Mouse (Mus musculus): ENCODE measurements around the gene Arhgef7. TPM values are rescaled to one million over a fixed set of nuclear protein-coding genes. Genes with fewer than 3 reads are reported as not detected.

Arhgef7 gene
- polyA plus RNA-seq, 1 experiment from 2014 or later, result 50.1 TPM

GRCm38 (mm10) chr8:11700060-11701032, 27.2 kb upstream of the Arhgef7 start:
- H3K9me3 ChIP-seq, result no peaks in the 10 kb centered on the region
- no peak for ATAC-seq (ENCODE audit: insufficient number of reproducible peaks, low FRiP score, low TSS enrichment, low read depth)
- H3K27me3 ChIP-seq, result 0 out of 2 replicates have a peak, but pooled peaks cover 7% of the 10 kb centered on the region
- H3K36me3 ChIP-seq, result no peaks in the 10 kb centered on the region
- H3K4me2 ChIP-seq, result peak overlapping the region; percentile 39
- H3K27ac ChIP-seq, result no peak overlapping the region
- 0 out of 2 replicates have a peak overlapping the region, but pooled peaks have one; percentile 7 for H3K9ac ChIP-seq
- WGBS, result 35% methylated on average over 26 of the region's 26 CpGs
- H3K4me1 ChIP-seq, result no peaks in the 10 kb centered on the region
- H3K4me3 ChIP-seq, result peak overlapping the region; percentile 12

- Histone ChIP-seq H3K27ac (no peak within 1 kb of the TSS), H3K9ac (0 out of 2 replicates have a peak within 1 kb of the TSS, but pooled peaks have one; percentile 7), H3K9me3 (no peaks in the 10 kb centered on the region), H3K36me3 (no peaks in the 10 kb centered on the region), H3K4me2 (peak within 1 kb of the TSS; percentile 39), H3K4me3 (peak within 1 kb of the TSS; percentile 12), H3K27me3 (0 out of 2 replicates have a peak, but pooled peaks cover 7% of the 10 kb centered on the region), H3K4me1 (no peaks in the 10 kb centered on the region)
- 64% methylated on average over 6 of the region's 6 CpGs for WGBS
- ATAC-seq (ENCODE audit: insufficient number of reproducible peaks, low FRiP score, low TSS enrichment, low read depth), result no peak
Observed at GRCm38 (mm10) chr8:11701033-11701362, 26.5 kb upstream of the Arhgef7 start, which contains the start of gene 1700016D06Rik. TSS of gene 1700016D06Rik (minus strand) at chr8:11701063.

- no peak for ATAC-seq (ENCODE audit: insufficient number of reproducible peaks, low FRiP score, low TSS enrichment, low read depth)
- no peak overlapping the region for H3K4me3 ChIP-seq
- no peaks in the 10 kb centered on the region for H3K4me1 ChIP-seq
- no peak overlapping the region for H3K27ac ChIP-seq
- H3K9me3 ChIP-seq, result no peaks in the 10 kb centered on the region
- 76% methylated on average over 6 of the region's 6 CpGs for WGBS
- 0 out of 2 replicates have a peak, but pooled peaks cover 7% of the 10 kb centered on the region for H3K27me3 ChIP-seq
- no peaks in the 10 kb centered on the region for H3K36me3 ChIP-seq
- no peak overlapping the region for H3K4me2 ChIP-seq
- no peak overlapping the region for H3K9ac ChIP-seq
Observed at GRCm38 (mm10) chr8:11701428-11701827, 26.1 kb upstream of the Arhgef7 start.

- Histone ChIP-seq H3K4me1 (peaks cover 4% of the 10 kb centered on the region; the same call in 1 of the 2 replicates), H3K27me3 (0 out of 2 replicates have a peak, but pooled peaks cover 7% of the 10 kb centered on the region), H3K36me3 (no peaks in the 10 kb centered on the region), H3K9ac (no peak overlapping the region), H3K4me3 (no peak overlapping the region), H3K27ac (no peak overlapping the region), H3K9me3 (no peaks in the 10 kb centered on the region), H3K4me2 (no peak overlapping the region)
- 87% methylated on average over 5 of the region's 5 CpGs for WGBS
- ATAC-seq (ENCODE audit: insufficient number of reproducible peaks, low FRiP score, low TSS enrichment, low read depth), result no peak
Observed at GRCm38 (mm10) chr8:11703789-11704188, 23.7 kb upstream of the Arhgef7 start.

- ATAC-seq (ENCODE audit: insufficient number of reproducible peaks, low FRiP score, low TSS enrichment, low read depth), result no peak
- Histone ChIP-seq H3K36me3 (no peaks in the 10 kb centered on the region), H3K9ac (no peak overlapping the region), H3K27ac (no peak overlapping the region), H3K4me3 (no peak overlapping the region), H3K4me1 (peaks cover 4% of the 10 kb centered on the region; the same call in 1 of the 2 replicates), H3K9me3 (no peaks in the 10 kb centered on the region), H3K27me3 (0 out of 2 replicates have a peak, but pooled peaks cover 7% of the 10 kb centered on the region), H3K4me2 (no peak overlapping the region)
- WGBS, result 63% methylated on average over 6 of the region's 6 CpGs
Observed at GRCm38 (mm10) chr8:11704716-11705420, 22.7 kb upstream of the Arhgef7 start.

- Histone ChIP-seq H3K4me3 (no peak overlapping the region), H3K36me3 (no peaks in the 10 kb centered on the region), H3K27me3 (0 out of 2 replicates have a peak, but pooled peaks cover 7% of the 10 kb centered on the region), H3K4me2 (no peak overlapping the region), H3K9me3 (no peaks in the 10 kb centered on the region), H3K9ac (no peak overlapping the region), H3K27ac (peak overlapping the region; percentile 24), H3K4me1 (peaks cover 4% of the 10 kb centered on the region; the same call in 1 of the 2 replicates)
- ATAC-seq (ENCODE audit: insufficient number of reproducible peaks, low FRiP score, low TSS enrichment, low read depth), result no peak; the same call in 1 of the 2 replicates
- WGBS, result 67% methylated on average over 12 of the region's 12 CpGs
Observed at GRCm38 (mm10) chr8:11705818-11706217, 21.7 kb upstream of the Arhgef7 start.

- H3K4me2 ChIP-seq, result no peak overlapping the region
- no peaks in the 10 kb centered on the region for H3K9me3 ChIP-seq
- no peak overlapping the region for H3K9ac ChIP-seq
- no peak for ATAC-seq (ENCODE audit: insufficient number of reproducible peaks, low FRiP score, low TSS enrichment, low read depth)
- no peaks in the 10 kb centered on the region for H3K36me3 ChIP-seq
- H3K27ac ChIP-seq, result no peak overlapping the region
- WGBS, result 21% methylated on average over 3 of the region's 3 CpGs
- no peaks in the 10 kb centered on the region for H3K27me3 ChIP-seq
- H3K4me3 ChIP-seq, result no peak overlapping the region
- peaks cover 4% of the 10 kb centered on the region; the same call in 1 of the 2 replicates for H3K4me1 ChIP-seq
Observed at GRCm38 (mm10) chr8:11707701-11708100, 19.8 kb upstream of the Arhgef7 start.

GRCm38 (mm10) chr8:11708815-11709214, 18.7 kb upstream of the Arhgef7 start:
- Histone ChIP-seq H3K4me3 (no peak overlapping the region), H3K4me2 (no peak overlapping the region), H3K36me3 (no peaks in the 10 kb centered on the region), H3K27me3 (no peaks in the 10 kb centered on the region), H3K9me3 (no peaks in the 10 kb centered on the region), H3K27ac (no peak overlapping the region), H3K9ac (no peak overlapping the region), H3K4me1 (peaks cover 4% of the 10 kb centered on the region; the same call in 1 of the 2 replicates)
- no peak for ATAC-seq (ENCODE audit: insufficient number of reproducible peaks, low FRiP score, low TSS enrichment, low read depth)
- WGBS, result 65% methylated on average over 2 of the region's 2 CpGs

- H3K27ac ChIP-seq, result no peak overlapping the region
- H3K4me1 ChIP-seq, result peaks cover 4% of the 10 kb centered on the region; the same call in 1 of the 2 replicates
- no peak for ATAC-seq (ENCODE audit: insufficient number of reproducible peaks, low FRiP score, low TSS enrichment, low read depth)
- no peaks in the 10 kb centered on the region for H3K9me3 ChIP-seq
- no peak overlapping the region for H3K4me2 ChIP-seq
- WGBS, result 82% methylated on average over 3 of the region's 3 CpGs
- H3K27me3 ChIP-seq, result no peaks in the 10 kb centered on the region
- no peak overlapping the region for H3K9ac ChIP-seq
- no peaks in the 10 kb centered on the region for H3K36me3 ChIP-seq
- H3K4me3 ChIP-seq, result no peak overlapping the region
Observed at GRCm38 (mm10) chr8:11709542-11709941, 18.0 kb upstream of the Arhgef7 start.

GRCm38 (mm10) chr8:11710415-11710814, 17.1 kb upstream of the Arhgef7 start:
- H3K9me3 ChIP-seq, result no peaks in the 10 kb centered on the region
- no peaks in the 10 kb centered on the region for H3K27me3 ChIP-seq
- H3K4me2 ChIP-seq, result no peak overlapping the region
- no peak overlapping the region for H3K4me3 ChIP-seq
- H3K27ac ChIP-seq, result no peak overlapping the region
- peaks cover 4% of the 10 kb centered on the region; the same call in 1 of the 2 replicates for H3K4me1 ChIP-seq
- ATAC-seq (ENCODE audit: insufficient number of reproducible peaks, low FRiP score, low TSS enrichment, low read depth), result no peak
- H3K36me3 ChIP-seq, result no peaks in the 10 kb centered on the region
- 66% methylated on average over 5 of the region's 5 CpGs for WGBS
- H3K9ac ChIP-seq, result no peak overlapping the region

- Histone ChIP-seq H3K27ac (no peak overlapping the region), H3K27me3 (no peaks in the 10 kb centered on the region), H3K4me2 (no peak overlapping the region), H3K4me1 (peaks cover 4% of the 10 kb centered on the region; the same call in 1 of the 2 replicates), H3K9me3 (no peaks in the 10 kb centered on the region), H3K4me3 (no peak overlapping the region), H3K36me3 (no peaks in the 10 kb centered on the region), H3K9ac (no peak overlapping the region)
- no peak for ATAC-seq (ENCODE audit: insufficient number of reproducible peaks, low FRiP score, low TSS enrichment, low read depth)
- 84% methylated on average over 6 of the region's 6 CpGs for WGBS
Observed at GRCm38 (mm10) chr8:11712244-11712643, 15.3 kb upstream of the Arhgef7 start.
